24 mouse cellular contexts compared by ENCODE assay signal in genomic region chr16:64817094-64817765, GRCm38 (mm10). TPM values are rescaled to one million over a fixed set of nuclear protein-coding genes. Genes with fewer than 3 reads are reported as not detected.
DNase-seq lines count a peak whose midpoint lies in the region; ATAC-seq and TF ChIP-seq lines count a peak whose summit lies in the region.
"Had no signal": no experiment of that assay in that cellular context is flagged by ENCODE, and none has a peak within 500 bp of the region (broad histone marks: within the 10 kb centered on the region; RNA-seq: fewer than 3 reads in every experiment).

No protein-coding gene starts in this region.

- H3K4me2 ChIP-seq in liver, embryonic 14.5 days (ENCODE audit: low read depth), result no peak overlapping the region
- H3K4me2 ChIP-seq: embryonic facial prominence, embryonic 12.5 days; embryonic facial prominence, embryonic 15.5 days; forebrain, embryonic 13.5 days; heart, embryonic 11.5 days; hindbrain, embryonic 13.5 days had no signal

- TF ChIP-seq EP300 in liver, embryonic 14.5 days (IDR thresholded peaks at IDR 0.05; ENCODE audit: low read depth), result no peak

- DNase-seq in c-Kit-positive CD71-positive TER-119-positive erythroid progenitor cells, embryonic 14.5 days (ENCODE audit: low spot score), result peak; percentile 16
- DNase-seq in liver, embryonic 14.5 days (ENCODE audit: low read depth in 3 of 3, low spot score in 3 of 3), result peak in 2 of 3 experiments; percentile 7 to 9
- no peak for DNase-seq in layer of hippocampus, adult 8-10 months (ENCODE audit: low spot score in 2 of 2)
- DNase-seq in spleen, adult 12 weeks (ENCODE audit: low spot score), result no peak
- DNase-seq: adrenal gland, adult 8-10 months; adrenal gland, postnatal 25 days; cerebellum, adult 18-20 months; cerebellum, adult 9-10 months; cerebellum, postnatal 14 days; gastrocnemius, postnatal 10 days; gastrocnemius, postnatal 36 days; heart, adult 11 months had no signal

- no peak overlapping the region for H3K4me3 ChIP-seq in liver, embryonic 14.5 days (ENCODE audit: insufficient read depth in 1 of 2, low read depth in 2 of 2, low read length in 2 of 2)
- H3K4me3 ChIP-seq: embryonic facial prominence, embryonic 12.5 days; embryonic facial prominence, embryonic 15.5 days; erythroblast, embryonic 14.5 days; forebrain, embryonic 10.5 days; forebrain, embryonic 13.5 days; hindbrain, embryonic 13.5 days had no signal

- peak; percentile 42; the same call in 1 of the 2 replicates for ATAC-seq in common myeloid progenitor, adult 5-6 weeks (replicated peaks; ENCODE audit: low read depth, poor library complexity, severe bottlenecking)
- peak; percentile 43; the same call in 1 of the 2 replicates for ATAC-seq in liver, embryonic 14.5 days (ENCODE audit: insufficient read depth)
- peak; percentile 93 for ATAC-seq in megakaryocyte-erythroid progenitor cell, adult 5-6 weeks (replicated peaks; ENCODE audit: low FRiP score, low TSS enrichment, poor library complexity, severe bottlenecking)
- ATAC-seq: CD4-positive, CD25-positive, alpha-beta regulatory T cell, adult 4 months; forebrain, embryonic 13.5 days; forebrain, embryonic 16.5 days; hindbrain, embryonic 16.5 days had no signal

- H3K36me3 ChIP-seq in liver, embryonic 14.5 days (replicated peaks; ENCODE audit: control insufficient read depth, insufficient read depth, low read depth), result peaks cover 4% of the 10 kb centered on the region
- H3K36me3 ChIP-seq: embryonic facial prominence, embryonic 12.5 days had no signal

- TF ChIP-seq CTCF in liver, embryonic 14.5 days (IDR thresholded peaks at IDR 0.05; ENCODE audit: low read depth), result no peak

- H3K9ac ChIP-seq in liver, embryonic 14.5 days (replicated peaks), result no peak overlapping the region
- H3K9ac ChIP-seq: embryonic facial prominence, embryonic 12.5 days; embryonic facial prominence, embryonic 15.5 days; forebrain, embryonic 13.5 days; hindbrain, embryonic 13.5 days had no signal

- no peaks in the 10 kb centered on the region; a peak in 1 of 4 replicates for H3K4me1 ChIP-seq in liver, embryonic 14.5 days (replicated peaks; ENCODE audit: control insufficient read depth in 2 of 2, insufficient read depth in 2 of 2, low read length in 1 of 2)
- H3K4me1 ChIP-seq: embryonic facial prominence, embryonic 12.5 days; embryonic facial prominence, embryonic 15.5 days; forebrain, embryonic 10.5 days; hindbrain, embryonic 13.5 days had no signal

- no peak overlapping the region for H3K27ac ChIP-seq in liver, embryonic 14.5 days
- H3K27ac ChIP-seq: embryonic facial prominence, embryonic 12.5 days; embryonic facial prominence, embryonic 15.5 days; forebrain, embryonic 10.5 days; forebrain, embryonic 13.5 days; hindbrain, embryonic 13.5 days had no signal

- no peaks in the 10 kb centered on the region for H3K9me3 ChIP-seq in liver, embryonic 14.5 days (ENCODE audit: control insufficient read depth, low read length)
- H3K9me3 ChIP-seq: embryonic facial prominence, embryonic 12.5 days; embryonic facial prominence, embryonic 15.5 days; forebrain, embryonic 10.5 days; forebrain, embryonic 13.5 days; hindbrain, embryonic 13.5 days had no signal

- WGBS in liver, embryonic 14.5 days (ENCODE audit: insufficient replicate concordance), result 70% methylated on average over 3 of the region's 3 CpGs

- no peaks in the 10 kb centered on the region for H3K27me3 ChIP-seq in liver, embryonic 14.5 days (ENCODE audit: control insufficient read depth, insufficient read depth, low read length)
- H3K27me3 ChIP-seq: embryonic facial prominence, embryonic 12.5 days; embryonic facial prominence, embryonic 15.5 days; forebrain, embryonic 13.5 days; hindbrain, embryonic 13.5 days had no signal

RNA-seq across cellular contexts. Expression of gene Zfp654, which starts 34.2 kb away (rescaled TPM):
- 26.7 and 28.8 TPM in 2 replicates for total RNA-seq in common myeloid progenitor, adult 5-6 weeks (2017)
- 1.4 and 2.4 TPM in 2 replicates for polyA plus RNA-seq in liver, embryonic 14.5 days (2012; rRNA removed)
- 3.2 and 3.3 TPM in 2 replicates for polyA plus RNA-seq in liver, embryonic 14.5 days (2014; fragmentation: Nextera tagmentation; extraction: Ambion mirVana)
- total RNA-seq in megakaryocyte-erythroid progenitor cell, adult 5-6 weeks (2014; fragmentation: Nextera tagmentation), result 15.7 and 20.7 TPM in 2 replicates
- total RNA-seq in megakaryocyte-erythroid progenitor cell, adult 5-6 weeks (2017), result 18.2 and 25.3 TPM in 2 replicates
- 10 to 100 TPM; 15.6 to 18.9 (median 17.0) TPM for total RNA-seq in layer of hippocampus, adult 8-10 months (2022)

RNA-seq across cellular contexts. Expression of gene Cggbp1, which starts 34.6 kb away (rescaled TPM):
- total RNA-seq in common myeloid progenitor, adult 5-6 weeks (2017), result 91.0 and 107 TPM in 2 replicates
- polyA plus RNA-seq in liver, embryonic 14.5 days (2012; rRNA removed), result 6.5 and 11.2 TPM in 2 replicates
- 26.0 and 27.8 TPM in 2 replicates for polyA plus RNA-seq in liver, embryonic 14.5 days (2014; fragmentation: Nextera tagmentation; extraction: Ambion mirVana)
- total RNA-seq in megakaryocyte-erythroid progenitor cell, adult 5-6 weeks (2014; fragmentation: Nextera tagmentation), result 43.1 and 49.6 TPM in 2 replicates
- total RNA-seq in megakaryocyte-erythroid progenitor cell, adult 5-6 weeks (2017), result 56.0 and 66.2 TPM in 2 replicates
- 10 to 100 TPM; 54.9 to 72.2 (median 59.0) TPM for total RNA-seq in layer of hippocampus, adult 8-10 months (2022)

RNA-seq across cellular contexts. Expression of gene 4930453N24Rik, which starts 46.3 kb away (rescaled TPM):
- 31.0 and 33.3 TPM in 2 replicates for total RNA-seq in common myeloid progenitor, adult 5-6 weeks (2017)
- polyA plus RNA-seq in liver, embryonic 14.5 days (2012; rRNA removed), result 2.5 and 6.3 TPM in 2 replicates
- polyA plus RNA-seq in liver, embryonic 14.5 days (2014; fragmentation: Nextera tagmentation; extraction: Ambion mirVana), result 12.0 and 12.4 TPM in 2 replicates
- total RNA-seq in megakaryocyte-erythroid progenitor cell, adult 5-6 weeks (2014; fragmentation: Nextera tagmentation), result 46.7 and 55.1 TPM in 2 replicates
- 34.0 and 37.4 TPM in 2 replicates for total RNA-seq in megakaryocyte-erythroid progenitor cell, adult 5-6 weeks (2017)
- total RNA-seq in layer of hippocampus, adult 8-10 months (2022), result 10 to 100 TPM; 16.3 to 29.9 (median 22.3) TPM

Comparison
In these comparisons a context has a peak if more than half of its experiments do, and no peak if none do; other contexts are left out.
1. DNase-seq: peak in c-Kit-positive CD71-positive TER-119-positive erythroid progenitor cells, embryonic 14.5 days (single experiment) and liver, embryonic 14.5 days (2 of 3); none in layer of hippocampus, adult 8-10 months (0 of 2) and spleen, adult 12 weeks (single experiment).
2. ATAC-seq: peak in every context shown above with its lines; median percentile 93 in megakaryocyte-erythroid progenitor cell, adult 5-6 weeks; 43 in liver, embryonic 14.5 days; 42 in common myeloid progenitor, adult 5-6 weeks.